Mouse (Mus musculus) cerebellum, postnatal 25 days (tissue): ENCODE results near the gene Gm15517.
A peak's percentile ranks its signal among the peaks of the same experiment; 100 is the strongest.
"Not testable (repeated sequence)": the region's sequence is repeated elsewhere in the genome, so short reads cannot be mapped to it uniquely, and the experiment has no call there.

ENCODE experiments used
- DNase-seq, 2 experiments: peaks; one replicate each; pipeline ENCODE4 v3.0.0; 2021; ENCODE audit warnings: mixed read lengths in 2 of 2

Gene Gm15517

GRCm38 (mm10) chr7:44261147-44261546, at the start of gene Gm15517:
TSS of gene Gm15517 (plus strand) at chr7:44261447.
- DNase-seq, result no peak

DNA sequence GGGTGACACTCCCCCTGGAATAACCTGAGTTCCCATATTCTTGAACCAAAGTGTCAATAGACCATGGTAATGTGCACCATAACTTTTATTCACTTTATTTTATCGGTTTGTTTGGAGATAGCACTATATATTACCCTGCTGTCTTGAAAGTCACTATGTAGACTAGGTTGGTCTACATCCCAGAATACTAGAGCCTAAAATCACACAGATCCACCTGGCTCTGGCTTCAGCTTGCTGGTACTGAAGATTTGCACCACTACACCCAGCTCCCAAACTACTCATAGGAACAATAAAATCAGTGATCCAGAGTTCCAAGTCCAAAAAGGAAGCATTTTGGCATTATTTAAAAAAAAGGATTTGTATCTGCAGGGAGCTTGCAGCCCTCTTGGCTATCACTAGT, 45.6 kb upstream of the Gm15517 start, which contains the start of gene Klk1b5:
Klk1b5 (plus strand) TSS at position 301 of the 400 bp plus-strand sequence.
- DNase-seq, result no peak

- DNase-seq, result not testable (repeated sequence)
These were observed 39.6 kb upstream of the Gm15517 start for GRCm38 (mm10) chr7:44221601-44222000.

- DNase-seq, result not testable (repeated sequence)
These were observed 38.9 kb upstream of the Gm15517 start for GRCm38 (mm10) chr7:44222335-44222734.

DNA sequence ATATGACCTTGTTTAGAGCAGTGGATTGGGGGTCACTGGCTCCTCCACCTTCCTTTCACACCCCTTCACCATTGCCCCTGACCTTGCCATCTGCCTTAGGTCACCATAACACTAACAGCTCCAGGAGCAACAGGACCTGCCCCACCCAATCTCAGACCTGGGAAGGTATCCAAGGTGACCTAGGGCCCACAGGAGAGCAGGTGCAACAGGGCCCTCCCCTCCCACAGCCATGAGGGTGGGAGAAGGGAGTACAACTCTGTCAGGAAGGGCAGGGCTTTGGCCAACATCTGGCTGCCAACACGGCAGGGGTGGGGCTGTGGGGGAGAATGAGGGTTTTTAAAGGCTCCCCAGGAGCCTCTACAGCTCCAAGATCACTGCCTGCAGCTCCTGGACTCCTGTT, 36.2 kb upstream of the Gm15517 start, which contains the start of gene Klk1:
Klk1 (plus strand) TSS at position 285 of the 400 bp plus-strand sequence.
- no peak for DNase-seq

- no peak for DNase-seq
These were observed 25.3 kb upstream of the Gm15517 start, which contains the start of gene Gm36864 for GRCm38 (mm10) chr7:44235909-44236308. TSS of gene Gm36864 (plus strand) at chr7:44236177.

DNA sequence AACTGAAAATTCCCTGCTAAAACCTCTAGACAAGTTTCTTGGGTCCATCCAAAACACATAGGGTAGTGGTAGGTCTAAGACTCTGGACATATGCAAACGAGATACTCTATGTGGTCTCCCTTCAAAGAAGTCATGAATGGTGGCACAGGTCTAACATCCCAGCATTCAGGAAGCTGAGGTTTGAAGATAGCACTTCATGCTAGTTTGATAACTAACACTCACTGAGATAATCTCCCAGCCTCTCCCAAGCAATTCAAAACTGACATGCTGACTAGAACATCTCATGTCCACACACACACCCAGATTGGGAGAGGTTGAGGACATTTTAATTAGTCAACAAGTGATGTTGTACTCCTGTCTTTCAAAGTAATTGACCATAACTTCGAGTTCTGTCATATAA, 21.3 kb upstream of the Gm15517 start:
- no peak for DNase-seq

- DNase-seq, result no peak
These were observed 20.5 kb upstream of the Gm15517 start for GRCm38 (mm10) chr7:44240712-44241111.

DNA sequence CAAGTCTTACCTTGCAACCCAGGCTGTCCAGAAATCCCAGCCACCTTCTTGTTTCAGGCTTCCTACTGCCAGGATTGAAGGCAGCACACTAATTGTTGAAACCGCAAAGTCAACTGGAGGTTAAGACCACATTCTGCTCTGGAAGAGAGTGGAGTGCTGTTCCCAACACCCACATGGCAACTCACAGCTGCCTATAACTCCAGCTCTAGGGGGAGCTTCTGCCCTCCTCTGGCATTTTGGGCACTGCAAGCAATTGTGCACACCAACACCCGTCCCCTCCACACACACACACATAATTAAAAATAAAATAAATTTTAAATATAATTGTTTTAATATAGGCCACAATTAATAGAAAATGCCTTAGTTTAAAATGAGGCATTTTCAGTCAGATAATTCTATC, 20.1 kb upstream of the Gm15517 start:
- no peak for DNase-seq

DNA sequence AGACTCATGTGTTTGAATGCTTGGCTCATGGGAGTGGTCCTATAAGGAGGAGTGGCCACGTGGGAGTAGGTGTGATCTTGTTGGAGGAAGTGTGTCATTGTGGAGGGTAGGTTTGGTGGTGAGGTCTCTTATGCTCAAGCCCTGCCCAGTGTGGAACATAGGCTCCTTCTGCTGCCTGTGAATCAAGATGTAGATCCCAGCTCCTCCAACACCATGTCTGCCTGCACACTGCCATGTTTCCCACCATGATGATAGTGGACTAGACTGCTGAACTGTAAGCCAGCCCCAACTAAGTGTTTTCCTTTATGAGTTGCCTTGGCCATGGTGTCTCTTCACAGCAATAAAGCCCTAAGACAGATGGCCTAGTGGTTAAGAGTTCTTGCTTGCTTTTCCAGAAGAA, 17.2 kb upstream of the Gm15517 start:
- no peak for DNase-seq

DNA sequence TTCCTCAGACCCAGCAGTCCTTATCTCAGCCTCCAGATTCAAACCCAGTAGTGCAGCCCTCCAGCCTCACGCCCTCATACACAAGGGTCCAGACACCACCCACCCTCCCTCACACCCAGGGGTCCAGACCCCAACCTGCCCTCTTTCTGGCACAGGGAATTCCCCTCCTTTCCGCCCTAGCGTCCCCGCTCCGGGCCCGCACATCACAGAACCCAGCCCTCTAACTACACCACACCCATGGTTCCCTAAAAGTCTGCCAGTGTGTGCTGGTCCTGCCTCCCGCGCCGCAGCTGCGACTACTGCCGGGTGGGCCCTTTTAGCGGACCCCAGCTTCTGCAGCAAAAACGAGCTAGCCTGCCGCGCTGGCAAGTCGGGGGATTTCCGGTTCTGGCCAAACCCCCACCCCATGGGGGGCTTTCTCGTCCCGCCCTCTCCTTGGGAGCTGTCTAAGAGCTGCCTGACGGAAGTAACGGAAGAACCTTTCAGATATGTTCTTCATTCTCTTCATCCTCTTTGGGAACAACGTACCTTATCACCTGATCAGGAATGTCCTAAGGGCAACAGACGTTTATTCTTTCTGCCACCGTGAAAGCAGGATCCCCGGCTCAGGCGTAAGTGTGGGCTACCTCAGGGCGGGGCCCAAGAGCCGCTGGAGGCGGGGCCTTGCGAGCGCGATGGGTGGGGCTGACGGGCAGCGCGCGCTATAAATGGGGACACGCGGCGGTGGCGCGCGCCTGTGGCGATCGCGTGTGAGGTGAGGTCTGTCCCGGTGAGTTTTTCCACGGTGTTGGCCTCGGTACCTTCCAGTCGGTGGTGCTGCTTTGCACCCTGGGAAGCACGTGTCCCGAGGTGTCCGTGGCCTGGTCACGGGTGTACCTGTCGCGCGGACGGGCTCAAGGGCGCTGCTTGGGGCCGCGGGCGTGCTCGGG, 14.9 kb upstream of the Gm15517 start, which contains the start of the genes 1700028J19Rik and 2410002F23Rik:
1700028J19Rik (minus strand) TSS at position 641 of the 929 bp plus-strand sequence.
2410002F23Rik (plus strand) TSS at position 668 of the 929 bp plus-strand sequence.
- DNase-seq, result peak; percentile 94 to 95

DNA sequence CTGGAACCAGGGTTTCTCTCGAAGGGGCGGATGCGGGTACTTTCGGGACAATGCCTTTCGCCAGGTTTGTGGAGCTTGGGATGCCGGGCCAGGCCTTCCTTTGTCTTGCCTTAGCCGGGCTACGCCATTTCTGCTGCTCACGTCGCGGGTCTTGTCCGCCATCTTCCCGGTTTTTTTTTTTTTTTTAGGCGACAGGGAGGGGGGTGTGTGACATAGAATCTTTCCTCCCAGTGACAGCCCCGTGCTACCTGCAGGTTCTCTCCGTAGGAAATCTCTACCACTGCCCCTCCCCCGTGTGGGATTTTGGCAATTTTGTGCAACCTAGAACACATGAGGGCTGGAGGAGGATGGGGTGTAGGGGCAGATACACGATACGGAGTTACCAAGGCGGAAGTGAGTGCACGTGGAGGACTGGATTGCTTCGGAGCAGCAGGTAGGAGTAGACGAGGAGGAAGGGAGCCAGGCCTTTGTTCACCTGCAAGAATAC, 14.2 kb upstream of the Gm15517 start:
- no peak for DNase-seq

GRCm38 (mm10) chr7:44247971-44248370, 13.3 kb upstream of the Gm15517 start:
- no peak for DNase-seq

GRCm38 (mm10) chr7:44249248-44249647, 12.0 kb upstream of the Gm15517 start:
- DNase-seq, result no peak

DNA sequence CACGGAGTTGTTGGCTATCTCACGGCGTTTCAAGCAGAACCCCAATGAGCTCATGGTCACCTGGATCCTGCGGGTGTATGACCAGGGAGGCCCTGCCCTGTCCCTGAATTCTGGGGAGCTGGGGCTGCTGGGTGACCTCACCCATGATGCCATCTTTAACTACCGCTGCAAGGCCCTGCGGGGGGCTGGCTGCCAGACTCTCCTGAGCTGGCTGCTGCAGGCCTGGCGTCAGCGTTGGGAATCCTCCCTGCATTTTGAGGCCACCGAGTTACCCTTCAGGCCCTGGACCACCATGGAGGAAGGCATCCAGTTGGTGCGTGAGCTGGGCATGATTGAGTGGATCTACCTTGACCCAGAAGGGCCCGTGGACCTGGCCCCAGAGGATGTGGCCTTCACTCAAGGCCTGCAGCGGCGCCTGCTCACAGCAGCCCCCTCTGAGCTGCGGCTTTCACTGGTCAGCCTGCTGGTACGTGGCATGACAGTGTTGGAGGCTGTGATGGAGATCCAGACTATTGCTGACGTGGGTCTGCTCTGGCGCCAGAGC, 10.4 kb upstream of the Gm15517 start:
- not testable (repeated sequence) for DNase-seq

DNA sequence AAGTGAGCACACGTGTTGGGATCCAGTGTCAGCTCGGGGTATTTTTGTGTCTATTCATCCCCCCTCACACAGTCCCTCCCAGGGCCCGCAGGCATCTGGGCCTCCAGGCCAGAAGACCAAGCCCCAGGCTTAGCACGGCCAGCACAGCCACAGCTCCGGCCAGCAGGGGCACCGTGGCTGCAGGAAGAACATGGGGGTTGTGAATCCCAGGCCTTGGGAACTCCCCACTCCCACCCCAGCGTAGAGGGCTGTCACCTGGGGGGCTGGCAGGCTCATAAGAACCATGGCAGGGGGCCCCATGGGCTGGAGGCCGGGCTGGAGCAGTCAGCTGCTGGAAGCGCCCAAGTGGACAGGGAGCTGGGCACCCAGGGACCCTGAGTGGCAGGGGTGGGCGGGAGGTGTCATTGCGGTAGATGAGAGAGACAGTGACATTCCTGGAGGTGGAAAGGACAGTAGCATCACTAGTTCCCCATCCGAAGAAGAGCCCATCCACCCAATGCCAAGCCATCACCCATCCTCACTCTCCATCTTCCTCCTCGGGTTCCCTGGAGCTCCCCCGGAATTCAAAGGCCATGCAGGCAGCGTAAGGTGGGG, 8.1 kb upstream of the Gm15517 start:
- no peak for DNase-seq

DNA sequence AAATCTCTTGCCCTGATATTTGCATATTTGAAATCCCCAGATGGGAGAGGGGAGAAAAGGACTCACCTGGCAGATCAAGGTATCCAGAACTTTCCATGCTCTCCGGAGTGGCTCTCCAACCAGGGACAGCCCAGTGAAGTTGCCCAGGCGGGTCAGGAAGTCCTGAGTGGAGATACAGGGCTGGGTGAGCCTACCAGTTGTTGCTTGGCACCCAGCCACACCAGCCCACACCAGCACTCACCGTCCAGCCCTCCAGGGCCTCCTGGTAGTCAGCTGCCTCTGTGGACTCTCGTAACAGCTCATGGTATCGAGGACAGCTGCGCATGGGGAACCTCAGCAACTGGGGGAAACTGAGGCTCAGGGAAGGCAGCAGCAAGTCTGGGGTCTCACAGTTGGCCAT, 6.3 kb upstream of the Gm15517 start:
- no peak for DNase-seq

GRCm38 (mm10) chr7:44257278-44257677, 4.0 kb upstream of the Gm15517 start, which contains the start of gene Acp4:
TSS of gene Acp4 (minus strand) at chr7:44257378.
- no peak for DNase-seq

GRCm38 (mm10) chr7:44260410-44260809, 837 bp upstream of the Gm15517 start:
- DNase-seq, result no peak

GRCm38 (mm10) chr7:44262791-44263643, 1.8 kb downstream of the Gm15517 start:
- peak; percentile 98 to 99 for DNase-seq

DNA sequence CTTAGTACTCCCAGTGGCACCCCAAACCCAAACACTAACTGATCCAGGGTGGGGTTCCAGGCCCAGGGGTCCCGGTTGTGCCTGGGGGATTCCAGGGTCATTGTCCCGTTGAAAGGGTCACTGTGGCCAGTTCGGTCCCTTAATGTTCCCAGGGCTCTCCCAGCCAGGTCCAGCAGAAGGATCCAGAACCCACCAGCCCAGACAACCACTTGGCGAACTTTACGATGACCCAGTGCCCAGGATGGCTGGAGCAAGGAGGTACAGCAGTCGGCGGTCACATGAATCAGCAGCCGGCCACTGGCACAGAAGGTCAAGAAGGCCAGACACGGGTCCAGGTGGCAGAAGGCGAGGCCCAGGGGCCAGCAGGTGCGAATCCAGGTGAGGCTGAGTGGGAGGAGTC, 6.9 kb downstream of the Gm15517 start:
- DNase-seq, result no peak

- DNase-seq, result no peak
These were observed 8.2 kb downstream of the Gm15517 start for GRCm38 (mm10) chr7:44269397-44269796.
